In genomic region chr9:122285146-122285832, GRCm38 (mm10) we compare ENCODE assay signal across 8 mouse cellular contexts. TPM values are rescaled to one million over a fixed set of nuclear protein-coding genes. Genes with fewer than 3 reads are reported as not detected.
DNase-seq lines count a peak whose midpoint lies in the region; ATAC-seq and TF ChIP-seq lines count a peak whose summit lies in the region.

No protein-coding gene starts in this region.

- H3K27me3 ChIP-seq in hindbrain, embryonic 15.5 days: no peaks in the 10 kb centered on the region

- no peak overlapping the region for H3K4me3 ChIP-seq in gastrocnemius, adult 2 months
- no peak overlapping the region for H3K4me3 ChIP-seq in hindbrain, embryonic 15.5 days

- 0 out of 2 replicates have a peak overlapping the region, but pooled peaks have one; percentile 24 for H3K27ac ChIP-seq in gastrocnemius, adult 2 months
- no peak overlapping the region for H3K27ac ChIP-seq in hindbrain, embryonic 15.5 days (replicated peaks)

- no peaks in the 10 kb centered on the region for H3K9me3 ChIP-seq in hindbrain, embryonic 15.5 days

- ATAC-seq in hindbrain, embryonic 15.5 days (ENCODE audit: low FRiP score, low read depth): peak; percentile 40; the same call in 1 of the 2 replicates

- intact Hi-C loops in gastrocnemius, adult 2 months (cut with DNase I): no loop called here
- intact Hi-C loops in left cerebral cortex, postnatal 36 days (cut with DNase I): no loop called here

- H3K36me3 ChIP-seq in hindbrain, embryonic 15.5 days: no peaks in the 10 kb centered on the region

- no peak for DNase-seq in gastrocnemius, adult 2 months
- no peak for DNase-seq in gastrocnemius, postnatal 4 days (ENCODE audit: low spot score in 2 of 2)
- DNase-seq in brain, embryonic 14.5 days (ENCODE audit: low read depth): peak; percentile 86
- peak; percentile 17 for DNase-seq in lung, postnatal 14 days
- no peak for DNase-seq in adrenal gland, postnatal 10 days
- no peak for DNase-seq in thymus, postnatal 0 days (ENCODE audit: low spot score)
- DNase-seq in left cerebral cortex, postnatal 36 days (ENCODE audit: low spot score in 2 of 2): no peak

- peak; percentile 18; the same call in 1 of the 2 replicates for TF ChIP-seq CTCF in gastrocnemius, adult 2 months (IDR thresholded peaks at IDR 0.05)
- TF ChIP-seq CTCF in brain, embryonic 14.5 days (IDR thresholded peaks at IDR 0.05; ENCODE audit: borderline replicate concordance, extremely low read depth, insufficient read depth, insufficient read length): peak; percentile 33; the same call in 1 of the 2 replicates

- no peak for TF ChIP-seq POLR2A in brain, embryonic 14.5 days (IDR thresholded peaks at IDR 0.05; ENCODE audit: borderline replicate concordance, extremely low read depth, insufficient read depth, insufficient read length, poor library complexity, severe bottlenecking)

- peaks cover 8% of the 10 kb centered on the region for H3K4me1 ChIP-seq in hindbrain, embryonic 15.5 days (replicated peaks)

- WGBS in hindbrain, embryonic 15.5 days: 18% methylated on average over 4 of the region's 11 CpGs

- no peak overlapping the region for H3K9ac ChIP-seq in hindbrain, embryonic 15.5 days

- no peak overlapping the region for H3K4me2 ChIP-seq in hindbrain, embryonic 15.5 days

RNA-seq across cellular contexts. Expression of gene Ano10, which starts 8.9 kb away (rescaled TPM):
- total RNA-seq in gastrocnemius, adult 2 months (2021): 10 to 100 TPM; 40.7 to 49.0 TPM
- 10 to 100 TPM; 55.9 to 57.0 TPM for total RNA-seq in gastrocnemius, postnatal 4 days (2021)
- 39.4 and 41.6 TPM in 2 replicates for polyA plus RNA-seq in brain, embryonic 14.5 days (2012; rRNA removed)
- 40.0 and 40.5 TPM in 2 replicates for polyA plus RNA-seq in hindbrain, embryonic 15.5 days (2015; fragmentation: Nextera tagmentation; extraction: Ambion mirVana)
- 10 to 100 TPM; 50.7 to 58.8 TPM for total RNA-seq in adrenal gland, postnatal 10 days (2021)
- polyA plus RNA-seq in thymus, postnatal 0 days (2015; fragmentation: Nextera tagmentation; extraction: Ambion mirVana): 16.9 and 18.5 TPM in 2 replicates
- total RNA-seq in left cerebral cortex, postnatal 36 days (2021): 10 to 100 TPM; 27.4 to 30.3 TPM

Comparison
In these comparisons a context has a peak if more than half of its experiments do, and no peak if none do; other contexts are left out.
1. DNase-seq: peak in brain, embryonic 14.5 days (single experiment) and lung, postnatal 14 days (single experiment); none in gastrocnemius, adult 2 months (single experiment), gastrocnemius, postnatal 4 days (0 of 2), adrenal gland, postnatal 10 days (single experiment), thymus, postnatal 0 days (single experiment) and left cerebral cortex, postnatal 36 days (0 of 2).